Mouse (Mus musculus) small intestine, adult 2 months (tissue): Measurements from ENCODE around the gene Cenpm. TPM values are rescaled to one million over a fixed set of nuclear protein-coding genes. Genes with fewer than 3 reads are reported as not detected.

Experiments
- H3K27ac ChIP-seq: fragments of 200-500 bp; 2 replicates; pipeline ENCODE4 v1.5.1; 2012; ENCODE audit warnings: low read depth, low read length, control low read depth, inconsistent platforms; ENCODE audit not compliant: insufficient read depth
- H3K27me3 ChIP-seq: fragments of 200-500 bp; 2 replicates; pipeline ENCODE4 v1.6.1; 2012; ENCODE audit warnings: mild to moderate bottlenecking, moderate library complexity, low read length, inconsistent platforms; ENCODE audit not compliant: control insufficient read depth, insufficient read depth
- H3K36me3 ChIP-seq: fragments of 200-500 bp; 2 replicates; pipeline ENCODE4 v1.6.1; 2012; ENCODE audit warnings: mild to moderate bottlenecking, low read length, control low read depth, inconsistent platforms; ENCODE audit not compliant: control insufficient read depth, insufficient read depth
- H3K4me1 ChIP-seq: fragments of 200-500 bp; 2 replicates; pipeline ENCODE4 v1.6.1; 2012; ENCODE audit warnings: low read length, inconsistent platforms, mixed read lengths; ENCODE audit not compliant: control insufficient read depth, insufficient read depth, insufficient read length
- H3K4me3 ChIP-seq: fragments of 200-500 bp; 2 replicates; pipeline ENCODE4 v1.5.1; 2012; ENCODE audit warnings: low read depth, mild to moderate bottlenecking, control low read depth, inconsistent platforms, low read length, moderate library complexity
- CTCF ChIP-seq: fragments of 200-500 bp; IDR thresholded peaks from 2 replicates; pipeline ENCODE4 v1.5.1; 2012; ENCODE audit warnings: low read depth, mild to moderate bottlenecking, control low read depth, inconsistent platforms, low read length, moderate library complexity, mixed read lengths; ENCODE audit not compliant: insufficient replicate concordance, insufficient read length; ENCODE audit errors: extremely low read depth
- POLR2A ChIP-seq: fragments of 200-500 bp; IDR thresholded peaks from 2 replicates; pipeline ENCODE4 v1.6.1; 2012; ENCODE audit warnings: low read depth, mild to moderate bottlenecking, control low read depth, inconsistent platforms, low read length, moderate library complexity
- WGBS: fragments of 180-500 bp; shearing (Covaris S2); methylation state at CpG from one replicate; pipeline ENCODE4 v1.1.7; 2018; 5-methylcytosine and 5-hydroxymethylcytosine counted together
- polyA plus RNA-seq: library from polyadenylated mRNA; depleted of rRNA; stranded (reverse); fragments of >200 nt; gene quantifications from 2 replicates; pipeline ENCODE4 v1.2.3, GENCODE M21; 2012

The Cenpm gene
- polyA plus RNA-seq, 1 experiment: 16.4 TPM

GRCm38 (mm10) chr15:82243742-82244114 is 820 bp downstream of the Cenpm start:
- Histone ChIP-seq H3K4me3 (peak overlapping the region; percentile 81), H3K27ac (no peak overlapping the region), H3K27me3 (no peaks in the 10 kb centered on the region), H3K4me1 (peaks cover 3% of the 10 kb centered on the region), H3K36me3 (no peaks in the 10 kb centered on the region)
- WGBS: 2% methylated on average over 12 of the region's 12 CpGs
- no peak for TF ChIP-seq CTCF
- TF ChIP-seq POLR2A: no peak

DNA sequence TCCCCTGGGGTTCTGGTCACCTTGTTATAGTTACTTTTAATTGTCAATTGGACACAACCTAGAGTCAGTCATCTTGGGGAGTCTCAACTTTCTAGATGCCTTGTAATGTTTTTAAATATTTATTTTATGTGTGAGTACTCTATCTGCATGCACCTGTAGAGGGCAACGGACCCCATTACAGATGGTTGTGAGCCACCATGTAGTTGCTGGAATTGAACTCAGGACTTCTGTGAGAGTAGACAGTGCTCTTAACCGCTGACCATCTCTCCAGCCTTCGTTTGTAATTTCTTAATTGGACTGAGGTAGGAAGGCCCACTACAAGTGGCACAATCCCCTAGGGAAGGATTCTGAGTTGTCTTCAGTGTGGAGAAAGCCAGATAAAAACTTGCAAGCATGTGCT is 1.2 kb downstream of the Cenpm start:
- TF ChIP-seq POLR2A (no peak), CTCF (no peak)
- no peaks in the 10 kb centered on the region for H3K36me3 ChIP-seq

GRCm38 (mm10) chr15:82236565-82236964 is 8.0 kb downstream of the Cenpm start:
- no peak for TF ChIP-seq POLR2A
- TF ChIP-seq CTCF: peak; percentile 98; the same call in 1 of the 2 replicates
- H3K36me3 ChIP-seq: no peaks in the 10 kb centered on the region
- H3K27ac ChIP-seq: no peak overlapping the region
- H3K27me3 ChIP-seq: no peaks in the 10 kb centered on the region
- 16% methylated on average over 5 of the region's 5 CpGs for WGBS
- no peaks in the 10 kb centered on the region for H3K4me1 ChIP-seq
- no peak overlapping the region for H3K4me3 ChIP-seq

More for the DNA sequence above, 1.2 kb downstream of the Cenpm start:
- WGBS: 71% methylated on average over 3 of the region's 3 CpGs
- Histone ChIP-seq H3K27ac (no peak overlapping the region), H3K27me3 (no peaks in the 10 kb centered on the region), H3K4me3 (no peak overlapping the region), H3K4me1 (peaks cover 3% of the 10 kb centered on the region)

DNA sequence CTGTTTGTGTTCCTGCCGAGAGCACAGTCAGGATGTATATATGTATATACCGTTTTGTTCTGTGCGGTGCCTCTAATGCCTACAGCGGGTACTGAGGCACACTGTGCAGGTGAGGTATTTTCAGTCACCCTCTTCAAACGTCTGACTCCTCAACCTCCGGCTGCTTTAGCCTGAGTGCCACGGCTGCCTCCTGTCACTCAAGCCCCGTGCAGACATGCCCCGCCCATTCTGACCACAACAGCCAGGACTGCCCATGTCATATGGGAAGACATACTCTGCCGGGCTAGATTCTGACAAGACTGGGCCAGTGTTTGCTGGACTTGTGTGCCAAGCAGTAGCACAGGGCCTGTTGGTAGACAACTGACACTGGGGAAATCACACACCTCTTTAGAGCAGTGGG is 8.9 kb downstream of the Cenpm start:
- 83% methylated on average over 10 of the region's 10 CpGs for WGBS
- no peak overlapping the region for H3K4me3 ChIP-seq
- no peak for TF ChIP-seq POLR2A
- no peak for TF ChIP-seq CTCF
- no peaks in the 10 kb centered on the region for H3K36me3 ChIP-seq
- H3K4me1 ChIP-seq: no peaks in the 10 kb centered on the region
- no peak overlapping the region for H3K27ac ChIP-seq
- H3K27me3 ChIP-seq: no peaks in the 10 kb centered on the region

GRCm38 (mm10) chr15:82232651-82233050 is 11.9 kb downstream of the Cenpm start:
- no peaks in the 10 kb centered on the region for H3K4me1 ChIP-seq
- H3K4me3 ChIP-seq: no peak overlapping the region
- WGBS: 85% methylated on average over 4 of the region's 4 CpGs
- H3K36me3 ChIP-seq: no peaks in the 10 kb centered on the region
- TF ChIP-seq CTCF (no peak), POLR2A (no peak)
- no peaks in the 10 kb centered on the region for H3K27me3 ChIP-seq
- H3K27ac ChIP-seq: no peak overlapping the region

GRCm38 (mm10) chr15:82231591-82232378 is 12.8 kb downstream of the Cenpm start:
- 66% methylated on average over 11 of the region's 11 CpGs for WGBS
- H3K4me3 ChIP-seq: no peak overlapping the region
- H3K36me3 ChIP-seq: no peaks in the 10 kb centered on the region
- no peak for TF ChIP-seq CTCF
- no peak for TF ChIP-seq POLR2A
- H3K27me3 ChIP-seq: no peaks in the 10 kb centered on the region
- H3K4me1 ChIP-seq: no peaks in the 10 kb centered on the region
- no peak overlapping the region for H3K27ac ChIP-seq

DNA sequence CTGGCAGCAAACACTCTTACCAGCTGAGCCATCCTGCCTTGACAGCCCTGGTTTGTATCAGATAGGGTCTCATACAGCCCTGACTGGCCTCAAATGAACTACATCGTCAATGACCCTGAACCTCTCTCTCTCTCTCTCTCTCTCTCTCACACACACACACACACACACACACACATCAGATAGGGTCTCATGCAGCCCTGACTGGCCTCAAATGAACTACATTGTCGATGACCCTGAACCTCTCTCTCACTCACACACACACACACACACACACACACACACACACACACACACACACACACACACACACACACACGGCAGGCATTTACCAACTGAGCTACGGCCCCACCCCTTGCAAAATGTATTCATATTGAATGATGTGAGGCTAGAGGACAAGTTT is 13.4 kb downstream of the Cenpm start:
- TF ChIP-seq CTCF (no peak), POLR2A (no peak)
- H3K27ac ChIP-seq: no peak overlapping the region
- 51% methylated on average over 4 of the region's 4 CpGs for WGBS

DNA sequence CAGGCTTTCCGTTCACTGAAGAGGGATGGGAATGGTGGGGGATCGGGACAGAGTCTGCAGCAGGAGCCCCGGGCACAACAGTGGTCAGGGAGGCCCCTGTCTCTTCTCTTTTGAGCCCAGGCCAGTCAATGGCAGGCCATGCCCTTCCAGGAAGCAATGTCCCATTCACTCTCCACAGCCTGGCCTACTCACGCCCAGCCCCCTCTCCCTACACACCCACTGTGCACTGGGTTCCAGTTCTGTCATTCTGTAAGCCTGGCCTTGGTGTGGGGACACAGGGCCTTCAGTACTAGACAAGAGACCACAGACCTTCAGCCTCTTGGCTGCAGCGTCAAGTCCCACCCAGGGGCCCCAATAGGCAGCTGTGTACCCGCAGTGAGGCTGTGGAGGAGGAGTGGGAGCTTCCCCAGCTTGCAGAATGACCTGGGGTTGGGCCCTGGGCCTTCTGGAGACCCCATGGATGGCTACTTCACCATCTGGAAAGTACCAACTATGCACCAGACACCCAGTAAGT is 14.4 kb downstream of the Cenpm start:
- Histone ChIP-seq H3K27me3 (peaks cover 4% of the 10 kb centered on the region), H3K4me1 (no peaks in the 10 kb centered on the region), H3K36me3 (no peaks in the 10 kb centered on the region), H3K27ac (no peak overlapping the region), H3K4me3 (no peak overlapping the region)
- 75% methylated on average over 6 of the region's 6 CpGs for WGBS
- TF ChIP-seq CTCF (no peak), POLR2A (no peak)

More for the DNA sequence above, 13.4 kb downstream of the Cenpm start:
- Histone ChIP-seq H3K36me3 (no peaks in the 10 kb centered on the region), H3K4me3 (no peak overlapping the region), H3K27me3 (no peaks in the 10 kb centered on the region), H3K4me1 (no peaks in the 10 kb centered on the region)
